Mouse (Mus musculus) lung, embryonic 15.5 days (tissue): ENCODE measurements at regions not wholly inside any gene's neighbourhood (a gene's known extent, or its start where the extent isn't known, plus 50 kb on each side); places are given as distances from the start of the nearest gene placed in this dataset.

Experiments used
- ATAC-seq: fragments of 200-750 bp; cut with Nextera tagmentation; 2 replicates; pipeline ENCODE4 v1.8.0; 2017; ENCODE audit warnings: moderate number of reproducible peaks, borderline replicate concordance; ENCODE audit not compliant: low FRiP score, low TSS enrichment; ENCODE audit errors: extremely low read depth
- H3K27ac ChIP-seq: fragments of 300-500 bp; sonication (generic); 2 replicates; pipeline ENCODE4 v1.5.1; 2015; ENCODE audit warnings: moderate library complexity, mild to moderate bottlenecking, inconsistent platforms
- H3K27me3 ChIP-seq: fragments of 300-500 bp; sonication (generic); 2 replicates; pipeline ENCODE4 v1.6.1; 2015; ENCODE audit warnings: inconsistent platforms
- H3K36me3 ChIP-seq: fragments of 300-500 bp; sonication (generic); 2 replicates; pipeline ENCODE4 v1.6.1; 2015; ENCODE audit warnings: inconsistent platforms
- H3K4me1 ChIP-seq: fragments of 300-500 bp; sonication (generic); 2 replicates; pipeline ENCODE4 v1.6.1; 2015; ENCODE audit warnings: inconsistent platforms
- H3K4me2 ChIP-seq: fragments of 300-500 bp; sonication (generic); 2 replicates; pipeline ENCODE4 v1.6.1; 2015; ENCODE audit warnings: inconsistent platforms, mild to moderate bottlenecking, moderate library complexity
- H3K4me3 ChIP-seq: fragments of 300-500 bp; sonication (generic); 2 replicates; pipeline ENCODE4 v1.5.1; 2015; ENCODE audit warnings: mild to moderate bottlenecking, inconsistent platforms
- H3K9ac ChIP-seq: fragments of 300-500 bp; sonication (generic); 2 replicates; pipeline ENCODE4 v1.6.1; 2015; ENCODE audit warnings: inconsistent platforms
- H3K9me3 ChIP-seq: fragments of 300-500 bp; sonication (generic); 2 replicates; pipeline ENCODE4 v1.6.1; 2016; ENCODE audit warnings: inconsistent platforms
- WGBS: fragments of 180-500 bp; shearing (Covaris S2); methylation state at CpG from one replicate; pipeline ENCODE4 v1.1.7; 2015; 5-methylcytosine and 5-hydroxymethylcytosine counted together

DNA sequence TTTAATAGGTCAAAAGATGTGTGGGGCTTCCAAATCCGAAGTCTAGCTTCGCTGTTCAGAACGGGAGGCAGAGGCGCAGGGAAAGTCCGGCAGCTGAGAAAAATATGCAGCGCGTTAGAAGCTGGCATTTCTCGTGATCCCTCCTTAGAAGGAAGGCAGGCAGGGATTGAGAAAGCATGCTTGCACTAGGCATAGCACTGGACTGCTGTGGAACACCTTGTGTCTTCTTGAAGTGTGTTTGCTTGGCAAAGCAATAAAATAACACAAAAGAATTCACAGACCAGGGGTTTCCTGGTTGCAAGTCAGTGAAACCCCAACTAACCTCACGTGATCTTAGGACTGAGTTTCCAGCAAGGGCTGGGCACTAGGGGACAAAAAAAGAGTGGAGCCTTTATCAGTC lies 305.1 kb downstream of the Sox9 start:
- Histone ChIP-seq H3K27ac (peak overlapping the region; percentile 13; the same call in 1 of the 2 replicates), H3K9ac (no peak overlapping the region), H3K4me1 (peaks cover 19% of the 10 kb centered on the region), H3K4me2 (peak overlapping the region; percentile 45), H3K4me3 (0 out of 2 replicates have a peak overlapping the region, but pooled peaks have one; percentile 0), H3K9me3 (no peaks in the 10 kb centered on the region), H3K36me3 (no peaks in the 10 kb centered on the region), H3K27me3 (no peaks in the 10 kb centered on the region)
- no peak for ATAC-seq
- WGBS, result 12% methylated on average over 9 of the region's 9 CpGs

DNA sequence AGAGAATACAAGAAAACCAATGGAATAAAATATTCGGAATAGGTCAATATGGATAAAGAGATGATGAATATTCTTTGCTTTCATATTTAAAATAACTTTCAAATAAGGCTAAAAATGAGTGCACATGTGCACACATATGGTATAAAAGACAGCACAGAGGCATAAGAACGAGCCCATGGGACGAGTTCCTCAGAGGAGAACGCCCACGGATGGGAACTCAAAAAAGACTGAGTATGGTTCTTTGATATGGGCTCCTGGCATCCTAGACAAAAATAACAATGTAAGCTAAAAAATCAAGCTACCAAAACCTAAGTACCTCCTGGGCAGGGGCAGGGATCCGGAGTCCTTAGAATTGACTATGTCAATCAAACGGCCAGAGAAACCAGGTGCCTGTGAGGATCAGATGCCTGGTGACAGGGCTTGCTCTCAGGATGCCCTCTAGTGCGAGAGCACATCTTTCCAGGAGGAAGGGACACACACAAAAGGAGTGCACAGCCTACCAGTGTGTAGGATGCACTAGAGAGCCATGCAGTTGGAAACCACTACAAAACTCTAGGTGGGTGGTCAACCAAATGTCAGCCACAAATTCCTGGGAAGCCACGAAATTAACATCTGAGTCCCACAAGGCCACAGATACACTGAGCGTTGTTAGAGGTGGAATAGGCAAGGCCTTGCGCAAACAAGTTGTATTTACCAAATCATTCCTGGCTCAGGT lies 307.8 kb downstream of the Sox9 start:
- Histone ChIP-seq H3K4me1 (peaks cover 19% of the 10 kb centered on the region), H3K9ac (no peak overlapping the region), H3K9me3 (no peaks in the 10 kb centered on the region), H3K27ac (no peak overlapping the region), H3K27me3 (no peaks in the 10 kb centered on the region), H3K4me3 (no peak overlapping the region), H3K36me3 (no peaks in the 10 kb centered on the region), H3K4me2 (no peak overlapping the region)
- WGBS, result 81% methylated on average over 11 of the region's 11 CpGs
- ATAC-seq, result no peak

DNA sequence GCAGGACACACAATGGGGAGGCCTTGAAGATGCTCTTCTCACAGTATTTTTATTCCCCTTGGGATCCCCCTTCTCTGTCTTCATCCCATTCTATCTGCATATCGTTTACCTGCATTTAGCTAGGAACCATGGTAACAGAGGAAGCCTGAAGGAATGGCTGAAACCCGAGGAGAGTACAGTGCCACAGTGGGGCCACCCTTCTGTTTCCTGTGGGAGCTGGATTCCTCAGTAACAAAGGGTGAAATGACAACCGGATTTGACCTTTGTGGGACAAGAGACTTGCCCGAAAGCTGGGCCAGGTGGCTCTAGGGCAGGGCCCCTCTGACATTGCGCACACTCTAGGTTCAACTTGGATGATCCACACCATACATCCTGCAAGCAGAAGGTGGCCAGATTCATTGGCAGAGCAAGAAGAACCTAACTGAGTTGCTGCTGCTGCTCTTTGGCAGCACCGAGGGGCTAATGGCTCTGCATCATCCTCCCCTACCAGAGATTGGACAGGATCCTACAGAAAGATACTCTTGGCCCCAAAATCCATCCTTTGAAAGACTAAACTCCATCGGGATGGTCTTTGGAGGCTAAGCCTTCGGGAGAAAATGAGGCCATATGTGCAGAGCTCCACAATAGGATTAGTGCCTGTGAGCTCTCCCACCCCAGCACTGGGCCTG lies 310.0 kb downstream of the Sox9 start:
- Histone ChIP-seq H3K9ac (no peak overlapping the region), H3K4me3 (no peak overlapping the region), H3K4me2 (no peak overlapping the region), H3K4me1 (peaks cover 19% of the 10 kb centered on the region), H3K9me3 (no peaks in the 10 kb centered on the region), H3K36me3 (no peaks in the 10 kb centered on the region), H3K27me3 (no peaks in the 10 kb centered on the region), H3K27ac (no peak overlapping the region)
- WGBS, result 67% methylated on average over 8 of the region's 8 CpGs
- no peak for ATAC-seq

DNA sequence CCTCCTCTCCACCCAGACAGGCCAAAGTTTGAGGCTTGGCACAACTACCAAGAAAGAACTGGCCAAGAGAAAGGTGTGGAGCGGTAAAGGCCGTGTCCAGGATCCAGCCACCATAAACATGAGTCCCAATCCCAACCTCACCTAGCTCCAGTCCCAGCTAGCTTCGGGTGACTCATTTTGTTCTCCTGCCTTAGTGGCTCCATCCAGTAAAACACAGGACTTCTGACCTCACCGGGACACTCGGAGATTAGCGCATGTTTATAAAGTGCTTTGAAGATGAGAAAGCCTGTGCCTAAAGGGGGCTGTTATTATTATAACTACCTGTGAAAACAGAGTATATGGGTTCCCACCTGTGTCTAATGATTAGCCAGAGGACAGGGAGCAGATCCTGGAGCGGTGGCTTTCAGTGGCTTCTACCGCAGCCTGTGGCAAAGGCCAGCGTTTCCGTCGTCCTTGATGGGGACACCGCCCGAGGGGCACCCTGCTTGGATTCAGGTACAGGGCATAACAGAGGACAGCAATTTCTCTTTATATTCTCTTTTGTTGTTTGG lies 311.9 kb downstream of the Sox9 start:
- no peak for ATAC-seq
- H3K4me1 ChIP-seq, result peaks cover 16% of the 10 kb centered on the region; the same call in 1 of the 2 replicates
- H3K27me3 ChIP-seq, result no peaks in the 10 kb centered on the region
- no peaks in the 10 kb centered on the region for H3K9me3 ChIP-seq
- no peak overlapping the region for H3K27ac ChIP-seq
- no peaks in the 10 kb centered on the region for H3K36me3 ChIP-seq
- no peak overlapping the region for H3K4me3 ChIP-seq
- H3K9ac ChIP-seq, result no peak overlapping the region
- no peak overlapping the region for H3K4me2 ChIP-seq
- WGBS, result 73% methylated on average over 13 of the region's 13 CpGs

DNA sequence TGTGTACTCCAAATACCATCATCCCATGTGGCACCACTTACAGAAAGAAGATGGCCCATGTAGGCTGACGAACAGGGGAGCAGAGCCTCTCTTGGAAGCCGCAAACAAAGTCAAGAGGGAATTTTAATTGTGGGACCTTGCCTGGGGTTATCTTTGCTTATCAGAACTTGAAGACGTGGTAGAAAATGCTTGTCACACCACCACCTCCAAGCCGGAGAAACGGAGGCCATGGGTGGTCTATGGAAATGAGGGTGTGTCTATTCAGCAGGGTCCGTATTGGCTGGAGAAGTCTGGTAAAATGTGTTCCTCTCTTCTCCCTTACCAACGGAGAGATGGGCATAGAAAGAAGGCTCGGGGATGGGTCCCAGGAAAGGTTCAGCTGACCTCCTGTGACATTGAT lies 313.6 kb downstream of the Sox9 start:
- Histone ChIP-seq H3K4me2 (no peak overlapping the region), H3K4me3 (no peak overlapping the region), H3K27me3 (no peaks in the 10 kb centered on the region), H3K4me1 (peaks cover 17% of the 10 kb centered on the region; the same call in 1 of the 2 replicates), H3K36me3 (no peaks in the 10 kb centered on the region), H3K27ac (no peak overlapping the region), H3K9me3 (no peaks in the 10 kb centered on the region), H3K9ac (no peak overlapping the region)
- WGBS, result 38% methylated on average over 8 of the region's 8 CpGs
- ATAC-seq, result no peak

DNA sequence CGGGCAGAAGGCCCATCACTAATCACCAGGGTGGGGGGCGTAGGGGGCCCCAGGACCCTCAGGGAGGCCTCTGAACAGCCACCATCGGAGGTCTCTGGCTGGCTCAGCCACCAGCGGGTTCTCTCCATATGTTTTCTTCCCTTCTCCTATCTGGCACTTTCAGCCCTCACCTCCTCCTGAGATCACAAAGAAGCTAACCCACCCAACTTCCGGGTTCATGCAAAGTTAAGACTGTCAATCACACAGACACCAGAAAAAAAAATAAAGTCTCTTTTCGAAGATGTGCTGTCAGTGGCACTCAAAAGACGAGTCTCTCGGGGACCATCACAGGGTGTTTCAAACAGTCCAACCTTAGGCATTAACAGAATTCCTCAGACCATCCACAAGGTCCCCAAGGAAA lies 314.2 kb downstream of the Sox9 start:
- Histone ChIP-seq H3K9ac (no peak overlapping the region), H3K27me3 (no peaks in the 10 kb centered on the region), H3K27ac (no peak overlapping the region), H3K9me3 (no peaks in the 10 kb centered on the region), H3K36me3 (no peaks in the 10 kb centered on the region), H3K4me3 (no peak overlapping the region), H3K4me1 (peaks cover 23% of the 10 kb centered on the region; the same call in 1 of the 2 replicates), H3K4me2 (no peak overlapping the region)
- 29% methylated on average over 8 of the region's 8 CpGs for WGBS
- ATAC-seq, result no peak

DNA sequence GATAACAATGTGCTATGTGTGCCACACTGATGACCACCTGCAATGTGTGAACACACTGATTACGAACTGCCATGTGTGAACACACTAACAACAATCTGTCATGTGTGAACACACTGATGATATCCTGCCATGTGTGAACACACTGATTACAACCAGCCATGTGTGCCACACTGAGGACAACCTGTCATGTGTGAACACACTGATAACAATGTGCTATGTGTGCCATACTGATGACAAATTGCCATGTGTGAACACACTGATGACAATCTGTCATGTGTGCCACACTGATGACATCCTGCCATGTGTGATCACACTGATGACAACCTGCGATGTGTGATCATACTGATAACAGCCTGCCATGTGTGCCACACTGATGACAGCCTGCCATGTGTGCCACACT lies 316.3 kb downstream of the Sox9 start:
- Histone ChIP-seq H3K27me3 (no peaks in the 10 kb centered on the region), H3K4me1 (peaks cover 38% of the 10 kb centered on the region), H3K4me2 (no peak overlapping the region), H3K36me3 (no peaks in the 10 kb centered on the region), H3K9ac (no peak overlapping the region), H3K9me3 (no peaks in the 10 kb centered on the region), H3K27ac (no peak overlapping the region), H3K4me3 (no peak overlapping the region)
- 89% methylated on average over 2 of the region's 2 CpGs for WGBS
- no peak for ATAC-seq

DNA sequence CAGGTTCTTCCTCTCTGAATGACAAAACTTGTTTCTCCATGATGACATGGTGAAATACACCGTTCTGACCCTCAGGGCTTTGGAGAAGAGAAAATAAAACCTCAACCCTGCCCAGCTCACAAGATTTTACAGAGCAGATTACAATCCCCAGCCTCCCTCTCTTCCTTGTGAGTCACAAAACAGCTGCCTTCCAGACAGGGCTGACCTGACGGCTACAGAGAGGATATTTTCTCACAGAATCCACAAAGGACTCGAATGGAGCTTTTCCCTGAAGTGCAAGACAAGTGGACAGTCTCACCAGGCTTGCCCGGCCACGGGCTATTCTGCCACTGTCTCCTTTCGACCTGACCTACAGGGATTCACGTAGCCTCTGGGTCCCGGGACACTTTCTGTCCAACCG lies 318.8 kb downstream of the Sox9 start:
- H3K4me1 ChIP-seq, result peaks cover 37% of the 10 kb centered on the region
- WGBS, result 37% methylated on average over 9 of the region's 9 CpGs
- H3K9me3 ChIP-seq, result no peaks in the 10 kb centered on the region
- peak overlapping the region; percentile 23 for H3K4me2 ChIP-seq
- H3K4me3 ChIP-seq, result no peak overlapping the region
- H3K9ac ChIP-seq, result no peak overlapping the region
- ATAC-seq, result no peak
- no peaks in the 10 kb centered on the region for H3K27me3 ChIP-seq
- peak overlapping the region; percentile 78 for H3K27ac ChIP-seq
- H3K36me3 ChIP-seq, result no peaks in the 10 kb centered on the region

DNA sequence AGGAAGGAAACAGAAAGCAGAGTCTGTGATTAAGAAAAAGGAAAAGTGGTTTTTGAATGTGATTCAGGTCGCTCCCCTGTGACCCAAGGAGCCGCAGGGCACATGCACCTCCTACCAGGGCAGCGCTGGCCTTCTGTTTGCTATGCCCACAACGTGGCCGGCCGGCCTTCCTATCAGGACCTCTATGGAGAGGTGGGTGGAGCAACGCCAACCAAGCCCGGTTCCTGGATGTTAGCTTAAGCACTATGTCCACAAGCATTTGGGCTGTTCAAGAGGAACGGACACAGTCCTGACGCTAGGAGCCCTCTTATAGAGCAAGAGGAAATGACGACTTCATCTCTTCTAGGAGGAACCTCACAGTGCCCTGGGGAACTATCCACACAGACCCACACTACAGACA lies 319.5 kb downstream of the Sox9 start:
- peak; percentile 89 for ATAC-seq
- no peaks in the 10 kb centered on the region for H3K27me3 ChIP-seq
- H3K9ac ChIP-seq, result no peak overlapping the region
- peaks cover 30% of the 10 kb centered on the region for H3K4me1 ChIP-seq
- no peaks in the 10 kb centered on the region for H3K36me3 ChIP-seq
- peak overlapping the region; percentile 23 for H3K4me2 ChIP-seq
- WGBS, result 37% methylated on average over 11 of the region's 11 CpGs
- peak overlapping the region; percentile 78 for H3K27ac ChIP-seq
- H3K4me3 ChIP-seq, result 0 out of 2 replicates have a peak overlapping the region, but pooled peaks have one; percentile 3
- no peaks in the 10 kb centered on the region for H3K9me3 ChIP-seq

DNA sequence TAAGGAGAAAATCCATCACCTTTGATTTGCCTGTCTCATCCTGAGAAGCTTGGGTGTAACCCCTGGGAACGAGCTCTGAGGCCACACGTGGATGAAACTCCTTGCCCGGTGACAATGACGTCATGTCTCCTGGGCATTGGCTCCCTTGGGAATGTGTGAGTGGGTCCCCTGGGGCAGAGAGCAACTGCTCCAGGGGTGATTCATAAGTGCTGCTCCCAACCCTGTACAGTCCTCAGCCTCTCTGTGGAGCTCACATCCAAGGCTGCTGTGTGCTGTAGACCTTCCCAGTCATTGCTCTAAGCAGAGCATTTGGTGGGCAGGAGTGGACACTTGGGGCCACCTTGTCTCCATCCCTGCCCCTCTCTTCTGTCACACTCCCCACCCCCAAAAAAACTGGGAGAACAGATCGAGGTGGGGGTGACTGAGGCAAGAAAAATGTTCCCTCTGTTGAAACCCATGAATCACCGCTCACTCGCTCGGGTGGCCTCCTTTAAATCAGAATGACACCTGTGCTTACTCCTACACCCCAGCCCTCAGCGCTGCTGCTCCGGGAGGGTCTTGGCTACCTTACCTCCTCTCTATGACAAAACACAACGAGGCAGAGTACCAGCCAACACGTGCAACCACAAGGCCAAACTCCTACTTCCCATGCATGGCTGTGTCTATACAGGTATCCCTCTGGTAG lies 321.3 kb downstream of the Sox9 start:
- no peak overlapping the region for H3K4me2 ChIP-seq
- H3K27ac ChIP-seq, result no peak overlapping the region
- no peak for ATAC-seq
- H3K4me3 ChIP-seq, result no peak overlapping the region
- no peaks in the 10 kb centered on the region for H3K27me3 ChIP-seq
- H3K9me3 ChIP-seq, result no peaks in the 10 kb centered on the region
- 65% methylated on average over 12 of the region's 12 CpGs for WGBS
- no peak overlapping the region for H3K9ac ChIP-seq
- no peaks in the 10 kb centered on the region for H3K36me3 ChIP-seq
- H3K4me1 ChIP-seq, result peaks cover 27% of the 10 kb centered on the region

DNA sequence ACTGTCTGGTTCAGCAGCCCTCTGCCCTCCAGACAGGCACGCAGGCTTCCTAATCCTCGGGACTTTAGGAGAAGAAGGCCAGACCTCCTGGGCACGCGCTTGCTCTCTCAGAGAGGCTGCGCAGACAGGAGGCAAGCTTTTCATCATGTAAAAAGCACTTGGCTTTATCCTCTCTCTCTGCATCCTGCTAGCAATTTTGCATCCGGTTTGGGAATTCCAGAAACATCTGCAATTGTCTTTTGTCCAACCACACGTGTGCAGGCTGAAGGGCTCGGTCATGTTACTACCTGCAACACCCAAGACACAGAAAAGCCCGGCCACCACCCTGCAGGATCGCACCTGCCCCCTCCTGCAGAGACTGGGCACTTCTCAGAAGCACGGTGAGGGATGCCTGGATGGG lies 323.3 kb downstream of the Sox9 start:
- WGBS, result 62% methylated on average over 11 of the region's 11 CpGs
- Histone ChIP-seq H3K9ac (0 out of 2 replicates have a peak overlapping the region, but pooled peaks have one; percentile 2), H3K4me3 (no peak overlapping the region), H3K27me3 (no peaks in the 10 kb centered on the region), H3K27ac (no peak overlapping the region), H3K4me2 (no peak overlapping the region), H3K36me3 (no peaks in the 10 kb centered on the region), H3K4me1 (peaks cover 27% of the 10 kb centered on the region), H3K9me3 (no peaks in the 10 kb centered on the region)
- no peak for ATAC-seq
